Comparison of ENCODE assay signal across 23 mouse cellular contexts in the genomic region with DNA sequence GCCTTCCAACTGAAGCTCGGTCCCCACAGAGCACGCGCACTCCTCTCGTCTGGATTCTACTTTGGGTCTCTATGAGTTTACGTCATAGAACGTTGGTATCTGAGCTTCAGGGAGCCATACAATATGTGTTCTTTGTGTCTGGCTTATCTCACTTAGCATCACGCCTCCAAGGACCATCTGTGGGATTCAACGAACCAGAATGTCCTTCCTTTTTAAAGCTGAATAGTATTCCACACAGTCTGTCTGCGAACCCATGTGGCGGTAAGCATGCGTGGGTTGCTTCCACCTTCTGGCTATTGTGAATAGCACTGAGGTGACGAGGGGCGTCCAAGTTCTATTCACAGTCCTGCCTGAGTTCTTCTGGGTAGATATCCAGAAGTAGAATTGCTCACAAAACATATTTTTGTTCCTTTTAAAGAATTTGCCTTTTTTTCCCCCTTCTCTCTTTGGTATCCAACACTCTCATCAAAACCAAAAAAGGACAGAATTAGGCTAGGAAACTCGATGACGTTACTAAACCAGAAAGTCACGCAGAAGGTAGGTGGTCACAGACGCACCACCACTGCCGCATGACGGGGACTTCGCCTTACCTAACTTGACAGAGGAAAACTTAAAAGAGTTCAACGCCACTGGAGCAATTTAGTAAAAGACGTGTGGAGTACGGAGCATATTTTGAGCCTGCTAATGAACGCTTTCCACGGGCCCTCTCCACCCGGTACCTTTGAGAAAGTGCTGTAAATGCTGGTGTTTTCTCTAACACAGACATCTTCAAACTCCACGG. TPM values are rescaled to one million over a fixed set of nuclear protein-coding genes. Genes with fewer than 3 reads are reported as not detected.
A peak's percentile ranks its signal among the peaks of the same experiment; 100 is the strongest.
DNase-seq lines count a peak whose midpoint lies in the region; ATAC-seq and TF ChIP-seq lines count a peak whose summit lies in the region.
"Had no signal": no experiment of that assay in that cellular context is flagged by ENCODE, and none has a peak within 500 bp of the region (broad histone marks: within the 10 kb centered on the region; RNA-seq: fewer than 3 reads in every experiment).

No protein-coding gene starts in this region.

- peak; percentile 76 for DNase-seq in layer of hippocampus, adult 11-12 months (ENCODE audit: low spot score)
- DNase-seq in layer of hippocampus, postnatal 25 days (ENCODE audit: extremely low spot score in 1 of 2, low spot score in 1 of 2): no peak
- DNase-seq in layer of hippocampus, adult 2 months (ENCODE audit: low spot score in 2 of 2): peak; percentile 67 to 81
- peak; percentile 63 to 68 for DNase-seq in left cerebral cortex, postnatal 14 days (ENCODE audit: low spot score in 2 of 2)
- DNase-seq in telencephalon, adult 2 months (ENCODE audit: low read depth, low spot score): peak; percentile 93
- no peak for DNase-seq in hindbrain, embryonic 14.5 days (ENCODE audit: low spot score)
- DNase-seq: adrenal gland, postnatal 14 days; cerebellum, adult 8-10 months; embryo, embryonic 11 days; heart, postnatal 36 days; kidney, adult 18-20 months; kidney, postnatal 25 days; lung, embryonic 14.5 days had no signal

- no peak overlapping the region for H3K4me2 ChIP-seq in heart, embryonic 11.5 days
- H3K4me2 ChIP-seq in hindbrain, embryonic 14.5 days (replicated peaks): no peak overlapping the region
- H3K4me2 ChIP-seq: embryonic facial prominence, embryonic 15.5 days; heart, embryonic 13.5 days; lung, embryonic 14.5 days; midbrain, embryonic 12.5 days had no signal

- no peaks in the 10 kb centered on the region for H3K36me3 ChIP-seq in heart, embryonic 11.5 days (ENCODE audit: control insufficient read depth, insufficient read depth, low read length)
- H3K36me3 ChIP-seq in hindbrain, embryonic 14.5 days (replicated peaks; ENCODE audit: control insufficient read depth, insufficient read depth): no peaks in the 10 kb centered on the region
- H3K36me3 ChIP-seq: embryonic facial prominence, embryonic 15.5 days; heart, embryonic 13.5 days; liver, embryonic 12.5 days; midbrain, embryonic 12.5 days had no signal

- no peak for ATAC-seq in heart, embryonic 11.5 days (replicated peaks; ENCODE audit: insufficient number of reproducible peaks, low FRiP score, low TSS enrichment)
- no peak for ATAC-seq in hindbrain, embryonic 14.5 days (ENCODE audit: low FRiP score)
- ATAC-seq in granulocyte monocyte progenitor cell, adult 5-6 weeks (replicated peaks; ENCODE audit: poor library complexity, severe bottlenecking): no peak
- ATAC-seq: liver, embryonic 12.5 days had no signal

- no peak for TF ChIP-seq CTCF in layer of hippocampus, adult 2 months (conservative IDR thresholded peaks at IDR 0.05)

- 90% methylated on average over 27 of the region's 27 CpGs for WGBS in heart, embryonic 11.5 days (ENCODE audit: insufficient replicate concordance)
- 95% methylated on average over 27 of the region's 27 CpGs for WGBS in hindbrain, embryonic 14.5 days

- no peaks in the 10 kb centered on the region for H3K4me1 ChIP-seq in heart, embryonic 11.5 days (ENCODE audit: control insufficient read depth, insufficient read depth, low read length)
- no peaks in the 10 kb centered on the region for H3K4me1 ChIP-seq in hindbrain, embryonic 14.5 days (replicated peaks; ENCODE audit: control insufficient read depth, insufficient read depth, low read length)

- peak overlapping the region; percentile 70 for H3K27ac ChIP-seq in layer of hippocampus, adult 2 months
- H3K27ac ChIP-seq in heart, embryonic 11.5 days (ENCODE audit: low read depth, low read length): no peak overlapping the region
- H3K27ac ChIP-seq in hindbrain, embryonic 14.5 days: no peak overlapping the region
- H3K27ac ChIP-seq: embryonic facial prominence, embryonic 15.5 days; forebrain, embryonic 10.5 days; heart, embryonic 13.5 days; liver, embryonic 12.5 days; macrophage; midbrain, embryonic 12.5 days; stomach, postnatal 0 days had no signal

- H3K27me3 ChIP-seq in heart, embryonic 11.5 days (ENCODE audit: control insufficient read depth, insufficient read depth, low read length): no peaks in the 10 kb centered on the region
- no peaks in the 10 kb centered on the region for H3K27me3 ChIP-seq in hindbrain, embryonic 14.5 days (ENCODE audit: control insufficient read depth, insufficient read depth, low read length)
- H3K27me3 ChIP-seq: CH12.LX; embryonic facial prominence, embryonic 15.5 days; midbrain, embryonic 12.5 days had no signal

- H3K9ac ChIP-seq in heart, embryonic 11.5 days (ENCODE audit: low read depth, low read length): no peak overlapping the region
- no peak overlapping the region for H3K9ac ChIP-seq in hindbrain, embryonic 14.5 days
- H3K9ac ChIP-seq: embryonic facial prominence, embryonic 15.5 days; heart, embryonic 13.5 days; liver, embryonic 12.5 days; lung, embryonic 14.5 days; midbrain, embryonic 12.5 days had no signal

- no peaks in the 10 kb centered on the region for H3K9me3 ChIP-seq in heart, embryonic 11.5 days (replicated peaks; ENCODE audit: control insufficient read depth, low read length)
- H3K9me3 ChIP-seq in hindbrain, embryonic 14.5 days (ENCODE audit: control insufficient read depth, low read length): no peaks in the 10 kb centered on the region
- H3K9me3 ChIP-seq: embryonic facial prominence, embryonic 15.5 days; forebrain, embryonic 10.5 days; heart, embryonic 13.5 days; liver, embryonic 12.5 days; midbrain, embryonic 12.5 days had no signal

- intact Hi-C loops in left cerebral cortex, postnatal 14 days (cut with DNase I): loop anchor here (1.0 kb wide), 1 partner anchor 67 kb away; no protein-coding TSS in a partner anchor

- H3K4me3 ChIP-seq in layer of hippocampus, adult 2 months: no peak overlapping the region
- H3K4me3 ChIP-seq in heart, embryonic 11.5 days (ENCODE audit: low read depth, low read length): no peak overlapping the region
- no peak overlapping the region for H3K4me3 ChIP-seq in hindbrain, embryonic 14.5 days (replicated peaks; ENCODE audit: low read length)
- H3K4me3 ChIP-seq: embryonic facial prominence, embryonic 15.5 days; forebrain, embryonic 10.5 days; heart, embryonic 13.5 days; liver, embryonic 12.5 days; midbrain, embryonic 12.5 days had no signal

RNA-seq across cellular contexts. Expression of a gene that starts 32.4 kb away (rescaled TPM):
- 100 to 1,000 TPM; 103 TPM for total RNA-seq in layer of hippocampus, postnatal 25 days (2021)
- total RNA-seq in layer of hippocampus, adult 2 months (2021): 100 to 1,000 TPM; 143 to 149 TPM
- 10 to 100 TPM; 56.2 to 65.7 TPM for total RNA-seq in left cerebral cortex, postnatal 14 days (2021)
- 0.57 and 0.75 TPM in 2 replicates for polyA plus RNA-seq in heart, embryonic 11.5 days (2014; fragmentation: Nextera tagmentation; extraction: Ambion mirVana)
- polyA plus RNA-seq in hindbrain, embryonic 14.5 days (2014; fragmentation: Nextera tagmentation; extraction: Ambion mirVana): 5.3 and 6.0 TPM in 2 replicates
- 6.3 and 10.0 TPM in 2 replicates for total RNA-seq in granulocyte monocyte progenitor cell, adult 5-6 weeks (2014; fragmentation: Nextera tagmentation)
- total RNA-seq in granulocyte monocyte progenitor cell, adult 5-6 weeks (2017): 7.0 and 10.1 TPM in 2 replicates

Comparison
In these comparisons a context has a peak if more than half of its experiments do, and no peak if none do; other contexts are left out.
1. DNase-seq: peak in layer of hippocampus, adult 11-12 months (single experiment), layer of hippocampus, adult 2 months (2 of 2), left cerebral cortex, postnatal 14 days (2 of 2) and telencephalon, adult 2 months (single experiment); none in layer of hippocampus, postnatal 25 days (0 of 2) and hindbrain, embryonic 14.5 days (single experiment).
2. RNA of a gene that starts 32.4 kb away (total RNA-seq): 143 to 149 TPM in layer of hippocampus, adult 2 months, 103 TPM in layer of hippocampus, postnatal 25 days and 56.2 to 65.7 TPM in left cerebral cortex, postnatal 14 days; 6.3 to 10.1 TPM in granulocyte monocyte progenitor cell, adult 5-6 weeks; every median in the first group is over 4 times any median in the second.